Mouse (Mus musculus): ENCODE measurements around the gene Crtc3. TPM values are rescaled to one million over a fixed set of nuclear protein-coding genes. Genes with fewer than 3 reads are reported as not detected.

The Crtc3 gene
- polyA plus RNA-seq, 2 experiments = 18.6 to 26.4 TPM

DNA sequence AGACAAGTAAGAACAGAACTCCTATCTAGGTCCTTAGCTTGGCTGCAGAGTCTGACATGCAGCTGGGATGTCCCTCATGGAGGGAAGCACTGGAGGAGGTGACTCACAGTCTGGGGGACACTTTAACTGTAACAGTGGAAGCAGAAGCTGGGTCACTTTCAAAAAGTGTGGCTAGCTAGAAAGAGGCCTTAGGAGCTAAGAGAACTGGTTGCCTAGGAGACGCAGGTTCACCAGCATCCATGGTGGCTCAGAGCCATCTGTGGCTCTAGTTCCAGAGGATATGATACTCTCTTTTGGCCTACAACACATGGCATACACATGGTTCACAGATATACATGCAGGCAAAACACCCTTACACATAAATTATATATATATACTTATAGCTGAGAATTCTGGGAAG, 86.1 kb downstream of the Crtc3 start:
- Histone ChIP-seq H3K9ac (ENCODE audit: low read depth, low read length, severe bottlenecking) (no peak overlapping the region), H3K4me3 (replicated peaks; ENCODE audit: low read length) (no peak overlapping the region), H3K27me3 (ENCODE audit: control insufficient read depth, insufficient read depth, low read length) (no peaks in the 10 kb centered on the region), H3K4me2 (replicated peaks; ENCODE audit: low read depth, low read length, severe bottlenecking) (no peak overlapping the region), H3K27ac (replicated peaks; ENCODE audit: low read depth, low read length) (no peak overlapping the region), H3K9me3 (ENCODE audit: control insufficient read depth, low read length) (no peaks in the 10 kb centered on the region), H3K4me1 (ENCODE audit: control insufficient read depth, insufficient read depth, low read length) (no peaks in the 10 kb centered on the region), H3K36me3 (ENCODE audit: control insufficient read depth, insufficient read depth, low read length) (peaks cover 44% of the 10 kb centered on the region)
- DNase-seq (ENCODE audit: low spot score) (peak; percentile 26), ATAC-seq (ENCODE audit: low FRiP score, low read depth) (no peak)
- 72% methylated on average over 1 of the region's 1 CpGs for WGBS
- TF ChIP-seq POLR2A (IDR thresholded peaks at IDR 0.05; ENCODE audit: borderline replicate concordance, extremely low read depth, insufficient read depth, insufficient read length) = no peak

GRCm38 (mm10) chr7:80598436-80598985, 90.2 kb downstream of the Crtc3 start:
- Histone ChIP-seq H3K27me3 (ENCODE audit: control insufficient read depth, insufficient read depth, low read length) (no peaks in the 10 kb centered on the region), H3K4me2 (replicated peaks; ENCODE audit: low read depth, low read length, severe bottlenecking) (no peak overlapping the region), H3K36me3 (ENCODE audit: control insufficient read depth, insufficient read depth, low read length) (peaks cover 73% of the 10 kb centered on the region), H3K27ac (replicated peaks; ENCODE audit: low read depth, low read length) (no peak overlapping the region), H3K9ac (ENCODE audit: low read depth, low read length, severe bottlenecking) (no peak overlapping the region), H3K4me1 (ENCODE audit: control insufficient read depth, insufficient read depth, low read length) (no peaks in the 10 kb centered on the region), H3K4me3 (replicated peaks; ENCODE audit: low read length) (no peak overlapping the region), H3K9me3 (ENCODE audit: control insufficient read depth, low read length) (no peaks in the 10 kb centered on the region)
- 89% methylated on average over 13 of the region's 13 CpGs for WGBS
- ATAC-seq (ENCODE audit: low FRiP score, low read depth) (no peak), DNase-seq (ENCODE audit: low spot score) (no peak)
- no peak for TF ChIP-seq POLR2A (IDR thresholded peaks at IDR 0.05; ENCODE audit: borderline replicate concordance, extremely low read depth, insufficient read depth, insufficient read length)

- peaks cover 72% of the 10 kb centered on the region for H3K36me3 ChIP-seq (ENCODE audit: control insufficient read depth, insufficient read depth, low read length)
- WGBS = 88% methylated on average over 5 of the region's 5 CpGs
- ATAC-seq (ENCODE audit: low FRiP score, low read depth) = no peak
Observed at GRCm38 (mm10) chr7:80597900-80598299, 90.8 kb downstream of the Crtc3 start.

GRCm38 (mm10) chr7:80589054-80589746, 99.5 kb downstream of the Crtc3 start:
- peaks cover 3% of the 10 kb centered on the region; the same call in 1 of the 2 replicates for H3K4me1 ChIP-seq (ENCODE audit: control insufficient read depth, insufficient read depth, low read length)
- H3K4me2 ChIP-seq (replicated peaks; ENCODE audit: low read depth, low read length, severe bottlenecking) = no peak overlapping the region
- H3K4me3 ChIP-seq (replicated peaks; ENCODE audit: low read length) = no peak overlapping the region
- H3K27ac ChIP-seq (replicated peaks; ENCODE audit: low read depth, low read length) = no peak overlapping the region
- H3K9me3 ChIP-seq (ENCODE audit: control insufficient read depth, low read length) = no peaks in the 10 kb centered on the region
- TF ChIP-seq POLR2A (IDR thresholded peaks at IDR 0.05; ENCODE audit: borderline replicate concordance, extremely low read depth, insufficient read depth, insufficient read length) = no peak
- H3K9ac ChIP-seq (ENCODE audit: low read depth, low read length, severe bottlenecking) = no peak overlapping the region
- 93% methylated on average over 16 of the region's 16 CpGs for WGBS
- DNase-seq (ENCODE audit: low spot score) = no peak
- no peaks in the 10 kb centered on the region for H3K27me3 ChIP-seq (ENCODE audit: control insufficient read depth, insufficient read depth, low read length)
- no peak for ATAC-seq (ENCODE audit: low FRiP score, low read depth)
- peaks cover 63% of the 10 kb centered on the region for H3K36me3 ChIP-seq (ENCODE audit: control insufficient read depth, insufficient read depth, low read length)

More at GRCm38 (mm10) chr7:80597900-80598299, 90.8 kb downstream of the Crtc3 start:
- no peak overlapping the region for H3K9ac ChIP-seq (ENCODE audit: low read depth, low read length, severe bottlenecking)
- H3K27ac ChIP-seq (replicated peaks; ENCODE audit: low read depth, low read length) = no peak overlapping the region
- no peak for TF ChIP-seq POLR2A (IDR thresholded peaks at IDR 0.05; ENCODE audit: borderline replicate concordance, extremely low read depth, insufficient read depth, insufficient read length)
- no peak for DNase-seq (ENCODE audit: low spot score)
- H3K4me3 ChIP-seq (replicated peaks; ENCODE audit: low read length) = no peak overlapping the region
- H3K27me3 ChIP-seq (ENCODE audit: control insufficient read depth, insufficient read depth, low read length) = no peaks in the 10 kb centered on the region
- no peaks in the 10 kb centered on the region for H3K9me3 ChIP-seq (ENCODE audit: control insufficient read depth, low read length)
- H3K4me2 ChIP-seq (replicated peaks; ENCODE audit: low read depth, low read length, severe bottlenecking) = no peak overlapping the region
- no peaks in the 10 kb centered on the region for H3K4me1 ChIP-seq (ENCODE audit: control insufficient read depth, insufficient read depth, low read length)

- H3K9ac ChIP-seq (ENCODE audit: low read depth, low read length, severe bottlenecking) = 0 out of 2 replicates have a peak overlapping the region, but pooled peaks have one; percentile 31
- H3K4me2 ChIP-seq (replicated peaks; ENCODE audit: low read depth, low read length, severe bottlenecking) = peak overlapping the region; percentile 41
- peak; percentile 44 for ATAC-seq (ENCODE audit: low FRiP score, low read depth)
- 14% methylated on average over 10 of the region's 10 CpGs for WGBS
- no peaks in the 10 kb centered on the region for H3K27me3 ChIP-seq (ENCODE audit: control insufficient read depth, insufficient read depth, low read length)
- H3K27ac ChIP-seq (replicated peaks; ENCODE audit: low read depth, low read length) = no peak overlapping the region
- TF ChIP-seq POLR2A (IDR thresholded peaks at IDR 0.05; ENCODE audit: borderline replicate concordance, extremely low read depth, insufficient read depth, insufficient read length) = no peak
- DNase-seq (ENCODE audit: low spot score) = no peak
- no peak overlapping the region for H3K4me3 ChIP-seq (replicated peaks; ENCODE audit: low read length)
- peaks cover 52% of the 10 kb centered on the region for H3K36me3 ChIP-seq (ENCODE audit: control insufficient read depth, insufficient read depth, low read length)
- H3K9me3 ChIP-seq (ENCODE audit: control insufficient read depth, low read length) = no peaks in the 10 kb centered on the region
- H3K4me1 ChIP-seq (ENCODE audit: control insufficient read depth, insufficient read depth, low read length) = peaks cover 6% of the 10 kb centered on the region; the same call in 1 of the 2 replicates
Observed at GRCm38 (mm10) chr7:80587684-80588083, 101.0 kb downstream of the Crtc3 start.

Measured in limb, embryonic 14.5 days (tissue).